In genomic region chr11:72953440-72954151, GRCm38 (mm10) we compare ENCODE assay signal across 8 mouse cellular contexts. TPM values are rescaled to one million over a fixed set of nuclear protein-coding genes. Genes with fewer than 3 reads are reported as not detected.
A peak's percentile ranks its signal among the peaks of the same experiment; 100 is the strongest.
DNase-seq lines count a peak whose midpoint lies in the region; ATAC-seq and TF ChIP-seq lines count a peak whose summit lies in the region.

No protein-coding gene starts in this region.

- no peaks in the 10 kb centered on the region for H3K36me3 ChIP-seq in heart, postnatal 0 days (replicated peaks; ENCODE audit: control insufficient read depth, insufficient read depth, low read length)

- WGBS in heart, postnatal 0 days = 45% methylated on average over 4 of the region's 4 CpGs

- peaks cover 38% of the 10 kb centered on the region for H3K4me1 ChIP-seq in heart, postnatal 0 days (ENCODE audit: control insufficient read depth, insufficient read depth)

- peak; percentile 76 for ATAC-seq in heart, postnatal 0 days (ENCODE audit: insufficient read depth, low read depth)

- H3K27ac ChIP-seq in heart, postnatal 0 days (ENCODE audit: low read depth) = peak overlapping the region; percentile 66

- no peak overlapping the region for H3K4me3 ChIP-seq in heart, postnatal 0 days (ENCODE audit: low read depth, low read length)

- TF ChIP-seq EP300 in heart, postnatal 0 days (IDR thresholded peaks at IDR 0.05; ENCODE audit: low read depth) = no peak

- peak; percentile 40 for DNase-seq in layer of hippocampus, adult 9-11 months
- DNase-seq in layer of hippocampus, adult 9-10 months (ENCODE audit: low spot score) = no peak
- peak; percentile 58 to 74 for DNase-seq in adrenal gland, postnatal 36 days
- peak; percentile 69 for DNase-seq in heart, postnatal 0 days (ENCODE audit: low spot score)
- DNase-seq in lung, postnatal 25 days (ENCODE audit: low spot score) = peak; percentile 92
- no peak for DNase-seq in layer of hippocampus, adult 18-20 months (ENCODE audit: low spot score in 2 of 2)
- no peak for DNase-seq in frontal cortex, postnatal 10 days (ENCODE audit: low spot score in 2 of 2)
- DNase-seq in urinary bladder, postnatal 10 days (ENCODE audit: low spot score) = no peak

- H3K27me3 ChIP-seq in heart, postnatal 0 days (ENCODE audit: control insufficient read depth, insufficient read depth, low read length) = no peaks in the 10 kb centered on the region

- H3K4me2 ChIP-seq in heart, postnatal 0 days (ENCODE audit: low read depth, low read length) = no peak overlapping the region

- TF ChIP-seq CTCF in heart, postnatal 0 days (IDR thresholded peaks at IDR 0.05; ENCODE audit: low read depth) = no peak

- no peaks in the 10 kb centered on the region for H3K9me3 ChIP-seq in heart, postnatal 0 days (replicated peaks; ENCODE audit: control insufficient read depth, low read length)

- no peak overlapping the region for H3K9ac ChIP-seq in heart, postnatal 0 days (replicated peaks; ENCODE audit: low read depth, low read length)

RNA-seq across cellular contexts. Expression of gene Atp2a3, which starts 7.4 kb away (rescaled TPM):
- 1 to 10 TPM; 7.2 to 8.2 TPM for total RNA-seq in adrenal gland, postnatal 36 days (2021)
- 3.8 and 9.7 TPM in 2 replicates for total RNA-seq in heart, postnatal 0 days (2014; rRNA removed; ENCODE audit: low replicate concordance)
- 2.6 and 3.1 TPM in 2 replicates for polyA plus RNA-seq in heart, postnatal 0 days (2015; fragmentation: Nextera tagmentation; extraction: Ambion mirVana)
- 1 to 10 TPM; 5.3 to 5.5 TPM for total RNA-seq in layer of hippocampus, adult 18-20 months (2021)

RNA-seq across cellular contexts. Expression of gene P2rx1, which starts 45.3 kb away (rescaled TPM):
- total RNA-seq in adrenal gland, postnatal 36 days (2021) = under 1 TPM; 0.33 to 0.70 TPM
- 1.4 and 24.8 TPM in 2 replicates for total RNA-seq in heart, postnatal 0 days (2014; rRNA removed; ENCODE audit: low replicate concordance)
- 0.71 and 1.0 TPM in 2 replicates for polyA plus RNA-seq in heart, postnatal 0 days (2015; fragmentation: Nextera tagmentation; extraction: Ambion mirVana)
- total RNA-seq in layer of hippocampus, adult 18-20 months (2021) = under 1 TPM; 0.25 to 0.27 TPM

Comparison
In these comparisons a context has a peak if more than half of its experiments do, and no peak if none do; other contexts are left out.
1. DNase-seq: peak in layer of hippocampus, adult 9-11 months (single experiment), adrenal gland, postnatal 36 days (2 of 2), heart, postnatal 0 days (single experiment) and lung, postnatal 25 days (single experiment); none in layer of hippocampus, adult 9-10 months (single experiment), layer of hippocampus, adult 18-20 months (0 of 2), frontal cortex, postnatal 10 days (0 of 2) and urinary bladder, postnatal 10 days (single experiment).